Mouse (Mus musculus): ENCODE data around the gene Tmem219.

Tmem219 gene

DNA sequence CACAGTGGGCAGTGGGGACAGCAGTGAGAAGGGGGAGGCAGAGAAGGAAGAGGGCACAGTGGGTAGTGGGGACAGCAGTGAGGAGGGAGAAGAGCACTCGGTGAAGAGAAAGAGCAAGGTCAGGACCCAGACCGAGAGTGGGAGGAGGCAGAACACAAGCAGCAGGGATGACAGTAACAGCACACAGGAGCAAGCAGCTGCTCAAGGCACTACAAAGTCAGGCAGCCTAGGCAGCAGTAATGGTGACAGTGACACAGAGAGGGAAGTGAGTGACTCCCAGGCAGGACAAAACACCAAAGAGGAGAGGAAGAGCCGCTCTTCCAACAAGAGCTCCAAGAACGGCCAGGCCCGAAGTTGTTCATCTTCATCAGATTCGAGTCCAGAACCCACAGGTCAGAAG, 58.9 kb downstream of the Tmem219 start:
- no peak for DNase-seq (ENCODE audit: low read depth in 2 of 2, low spot score in 2 of 2)

DNA sequence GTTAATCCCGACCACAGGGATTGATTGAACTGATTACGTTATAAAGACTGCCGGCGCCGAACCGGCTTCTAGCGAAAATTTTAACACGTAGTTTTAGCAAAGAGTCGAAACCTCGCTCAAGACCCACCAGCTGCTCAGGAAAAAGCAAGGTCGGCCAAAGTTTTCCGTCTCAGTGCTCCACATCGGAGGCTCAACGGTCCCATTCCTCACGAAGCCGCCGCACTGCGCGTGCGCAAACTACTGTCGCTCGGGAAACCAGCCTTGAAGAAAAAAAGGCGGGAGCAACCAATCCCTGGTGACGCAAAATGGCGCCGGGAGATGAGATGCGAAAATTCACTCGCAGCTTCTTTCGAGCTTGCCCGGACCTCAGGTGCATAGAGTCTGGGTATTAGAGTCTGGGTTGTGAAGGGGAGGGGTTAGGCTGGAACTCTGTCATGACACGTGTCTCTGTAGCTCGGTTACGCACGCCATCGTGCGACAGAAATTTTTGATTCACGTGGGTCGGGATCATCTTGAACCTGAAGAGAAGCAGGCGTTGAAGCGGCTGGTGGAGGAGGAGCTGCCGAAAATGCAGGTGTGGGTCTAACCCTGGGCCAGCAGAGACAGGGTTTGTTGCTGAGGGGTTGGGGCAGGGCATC, 60.5 kb downstream of the Tmem219 start, which contains the start of gene Ino80e:
Gene Ino80e (minus strand): TSS at position 231 of the 638 bp plus-strand sequence.
- peak; percentile 84 to 88 for DNase-seq (ENCODE audit: low read depth in 2 of 2, low spot score in 2 of 2)

DNA sequence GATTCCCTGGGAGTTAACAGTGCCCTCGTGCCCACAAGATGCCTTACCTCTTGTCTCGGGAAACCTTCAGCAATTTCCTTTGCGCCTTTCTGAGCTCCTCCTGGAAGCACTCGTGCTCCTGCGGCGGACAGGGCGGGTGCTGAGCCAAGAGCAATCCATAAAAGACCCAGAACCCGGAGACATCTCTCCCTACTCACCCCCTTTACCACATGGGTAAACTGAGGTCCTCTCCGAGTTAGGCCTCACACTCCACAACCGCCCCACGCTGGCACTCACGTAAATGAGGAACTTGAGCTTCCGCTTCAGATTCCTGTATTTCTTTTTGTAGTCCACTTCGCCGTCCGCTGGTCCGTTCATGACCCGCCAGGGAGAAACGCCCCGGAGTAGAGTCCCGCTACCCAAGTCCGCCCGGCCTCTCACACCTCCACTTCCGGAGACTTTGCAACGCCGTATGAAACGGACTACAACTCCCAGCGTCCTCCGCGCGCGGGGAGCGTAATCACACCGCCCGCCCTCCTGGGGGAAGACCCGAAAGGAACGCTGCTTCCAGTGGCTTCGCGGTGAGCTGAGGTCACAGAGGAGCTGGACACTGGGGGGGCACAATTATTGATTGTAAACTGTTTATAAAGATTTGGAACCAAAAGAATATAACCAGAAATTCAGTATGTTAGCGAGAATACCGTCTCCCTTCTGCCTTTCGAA, 61.1 kb downstream of the Tmem219 start, which contains the start of gene Hirip3:
Gene Hirip3 (plus strand): TSS at position 544 of the 702 bp plus-strand sequence.
- DNase-seq (ENCODE audit: low read depth in 2 of 2, low spot score in 2 of 2) = peak; percentile 80 to 90

DNA sequence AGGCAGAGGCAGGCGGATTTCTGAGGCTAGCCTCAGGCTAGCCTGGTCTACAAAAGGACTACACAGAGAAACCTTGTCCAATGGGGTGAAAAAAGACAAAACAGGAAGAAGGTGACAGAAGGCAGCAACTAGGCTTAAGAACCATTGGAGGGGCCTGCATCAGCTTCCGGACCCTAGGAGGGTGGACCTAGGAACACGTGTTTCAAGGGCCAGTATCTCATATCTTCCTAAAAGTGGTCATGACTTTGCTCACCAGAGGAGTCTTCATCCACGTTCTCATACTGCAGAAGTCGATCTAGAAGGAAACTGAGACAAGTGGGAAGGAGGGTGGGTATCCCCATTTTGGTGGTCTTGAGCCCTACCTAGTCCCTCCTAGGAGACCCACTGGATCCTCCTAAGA, 61.7 kb downstream of the Tmem219 start:
- no peak for DNase-seq (ENCODE audit: low read depth in 2 of 2, low spot score in 2 of 2)

DNA sequence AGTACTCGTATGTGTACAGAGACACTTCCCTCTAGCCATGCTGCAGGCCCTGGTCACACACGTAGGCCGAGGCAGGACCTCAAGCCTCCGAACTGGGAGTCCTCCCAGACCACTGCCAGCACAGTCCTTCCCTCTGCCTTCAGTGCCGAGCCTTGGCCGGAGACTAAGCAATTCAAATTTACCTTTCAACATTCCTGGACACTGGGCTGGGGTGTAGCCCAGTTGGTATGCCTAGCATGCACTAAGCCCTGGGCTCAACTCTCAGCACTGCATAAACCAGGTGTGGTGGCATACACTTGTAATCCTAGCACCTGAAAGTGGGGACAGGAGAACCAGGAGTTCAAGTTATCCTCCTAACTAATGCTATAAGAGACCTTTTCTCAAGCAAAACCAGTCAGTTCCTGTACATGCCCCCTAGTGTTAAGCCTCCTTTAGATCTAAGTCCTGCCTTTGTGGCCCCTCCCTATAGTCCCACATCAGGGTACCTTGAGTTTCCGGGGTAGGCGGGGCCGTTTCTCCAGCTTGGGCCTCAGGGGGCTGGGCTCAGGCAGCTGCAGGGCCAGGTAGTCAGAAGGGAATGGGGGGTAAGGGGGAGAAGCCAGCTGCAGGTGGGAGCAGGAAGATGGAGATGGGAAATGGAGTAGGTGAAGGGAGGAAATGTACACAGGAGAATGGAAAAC, 65.8 kb downstream of the Tmem219 start:
- DNase-seq (ENCODE audit: low read depth in 2 of 2, low spot score in 2 of 2) = peak in 1 of 2 experiments; percentile 28

DNA sequence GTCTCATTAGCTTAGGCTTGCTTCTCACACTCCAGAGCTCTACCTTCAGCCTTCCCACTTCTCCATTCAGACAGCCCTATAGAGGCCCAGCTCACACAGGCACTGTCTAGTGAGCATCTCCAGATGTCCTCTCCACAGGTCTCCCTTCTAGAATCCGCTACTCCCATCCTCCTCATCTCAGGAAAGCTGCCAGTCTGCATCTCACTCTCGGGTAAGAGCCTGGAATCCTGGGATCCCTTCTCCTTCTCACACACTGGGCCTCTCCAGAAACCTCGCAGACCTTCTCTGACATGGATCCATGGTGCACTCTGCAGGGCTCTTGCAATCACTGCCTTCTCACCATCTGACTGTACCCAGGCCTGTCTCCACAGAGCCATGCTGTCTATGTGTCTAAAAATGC, 67.1 kb downstream of the Tmem219 start:
- DNase-seq (ENCODE audit: low read depth in 2 of 2, low spot score in 2 of 2) = no peak

DNA sequence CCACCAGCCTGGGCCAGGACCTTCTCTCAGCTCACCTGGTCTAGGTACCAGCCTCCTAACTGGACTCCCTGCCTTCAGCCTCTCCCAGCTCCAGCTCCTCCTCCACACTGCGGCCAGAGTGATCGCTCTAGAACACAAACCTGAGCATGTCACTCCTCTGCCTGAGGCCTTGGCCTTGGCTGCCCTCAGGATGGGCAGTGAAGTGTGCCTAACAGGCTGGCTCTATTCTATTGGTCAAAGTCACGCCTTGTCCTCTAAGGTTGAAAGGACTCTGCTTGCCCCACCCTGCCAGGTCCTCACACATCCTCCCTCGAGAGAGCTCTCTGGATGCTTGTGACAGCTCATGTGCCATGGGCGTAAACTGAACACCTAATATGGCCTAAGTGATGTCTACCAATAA, 69.3 kb downstream of the Tmem219 start:
- DNase-seq (ENCODE audit: low read depth in 2 of 2, low spot score in 2 of 2) = no peak

DNA sequence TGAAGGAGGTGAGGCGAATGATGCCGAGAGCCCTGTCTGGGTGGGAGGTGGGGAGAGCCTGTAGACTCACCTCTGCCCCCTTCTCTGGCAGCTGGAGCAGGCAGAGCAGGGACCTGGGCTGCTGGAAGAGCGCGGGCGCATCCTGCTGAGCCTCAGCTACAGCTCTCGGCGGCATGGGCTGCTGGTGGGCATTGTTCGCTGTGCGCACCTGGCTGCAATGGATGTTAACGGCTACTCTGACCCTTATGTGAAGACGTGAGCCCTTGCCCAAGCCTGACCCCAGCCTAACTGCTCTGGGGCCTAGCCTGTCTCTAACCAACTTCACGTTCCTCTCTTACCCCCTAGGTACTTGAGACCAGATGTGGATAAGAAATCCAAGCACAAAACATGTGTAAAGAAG, 71.5 kb downstream of the Tmem219 start:
- DNase-seq (ENCODE audit: low read depth in 2 of 2, low spot score in 2 of 2) = no peak

DNA sequence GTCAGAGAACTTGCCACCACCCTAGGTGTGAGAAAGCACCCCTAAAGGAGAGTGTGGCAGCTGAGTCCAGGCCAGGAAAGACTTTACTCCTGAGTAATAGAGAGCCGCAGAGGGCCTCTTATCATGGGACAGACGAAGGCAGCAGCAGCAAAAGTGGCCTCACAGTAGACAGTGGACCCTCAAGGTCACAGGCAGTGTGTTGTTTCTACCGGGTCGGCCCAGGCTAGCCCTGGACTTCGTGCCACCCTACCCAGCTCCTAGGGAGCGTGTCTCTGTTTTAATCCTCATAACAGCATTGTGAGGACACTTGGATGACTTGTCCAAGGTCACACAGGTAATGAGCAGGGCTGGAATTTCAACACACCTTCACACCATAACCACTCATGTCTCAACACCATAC, 72.6 kb downstream of the Tmem219 start:
- DNase-seq (ENCODE audit: low read depth in 2 of 2, low spot score in 2 of 2) = no peak

DNA sequence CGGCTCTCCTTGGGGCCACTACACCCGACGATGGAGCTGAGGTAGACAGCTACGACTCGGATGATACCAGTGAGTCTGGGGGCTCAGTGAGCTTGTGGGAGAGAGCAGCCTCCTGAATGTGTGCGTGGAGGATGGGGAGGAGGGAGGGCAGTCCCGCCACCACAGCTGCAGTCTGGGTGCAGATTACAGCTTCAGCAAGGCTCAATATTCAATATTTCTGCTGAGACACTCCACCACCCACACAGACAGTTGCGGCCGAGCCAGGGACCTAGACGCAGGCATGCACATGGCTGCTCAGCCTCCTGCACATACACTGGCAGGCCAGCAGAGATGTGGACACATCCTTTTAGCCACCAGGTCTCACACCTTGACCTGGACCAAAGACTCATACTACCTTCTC, 73.9 kb downstream of the Tmem219 start:
- DNase-seq (ENCODE audit: low read depth in 2 of 2, low spot score in 2 of 2) = no peak

DNA sequence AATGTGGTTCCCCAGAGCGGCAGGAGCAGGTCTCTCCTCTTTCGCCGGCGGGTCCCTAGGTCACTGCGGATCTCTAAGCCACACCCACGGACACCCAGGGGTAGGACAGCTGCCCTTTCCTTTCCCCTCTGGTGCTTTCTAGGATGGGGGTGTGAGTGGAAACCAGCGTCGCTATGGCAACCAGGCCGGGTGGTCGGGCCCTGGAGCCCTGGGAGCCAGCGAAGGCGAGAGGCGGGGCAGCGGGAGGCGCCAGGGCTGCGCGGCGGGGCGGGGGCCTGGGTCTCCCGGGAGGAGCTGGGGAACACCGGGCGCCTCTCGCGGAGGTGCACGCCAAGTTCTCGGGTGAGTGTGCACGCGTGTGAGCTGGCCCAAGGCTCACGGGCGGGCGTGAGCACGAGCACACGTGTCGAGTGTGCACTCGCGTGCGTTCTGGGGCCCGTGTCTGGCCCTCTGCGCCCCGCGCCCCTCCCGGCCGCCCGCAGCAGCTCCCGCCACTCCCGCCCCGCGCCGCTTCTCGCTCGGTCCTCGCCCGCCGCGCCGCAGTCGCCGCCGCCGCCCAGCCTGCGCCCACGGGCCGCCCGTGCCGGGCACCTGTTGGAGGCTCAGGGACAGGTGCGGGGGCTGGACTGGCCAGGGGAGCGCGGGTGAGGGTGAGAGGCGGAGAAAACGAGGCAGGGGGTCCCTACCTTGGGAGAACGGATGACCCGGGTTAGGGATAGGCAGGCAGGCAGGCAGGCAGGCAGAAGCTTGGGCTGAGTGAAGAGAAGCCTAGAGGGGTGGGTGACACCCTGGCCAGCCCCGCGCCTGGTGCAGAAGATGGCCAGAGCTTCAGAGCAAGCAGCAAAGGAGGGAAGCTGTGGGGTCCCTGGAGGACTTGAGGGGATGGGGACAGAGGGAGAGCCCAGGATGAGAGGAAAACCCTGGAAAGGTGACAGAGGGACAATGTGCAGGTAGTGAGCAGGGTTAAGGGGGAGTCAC, 75.0 kb downstream of the Tmem219 start:
- DNase-seq (ENCODE audit: low read depth in 2 of 2, low spot score in 2 of 2) = no peak

DNA sequence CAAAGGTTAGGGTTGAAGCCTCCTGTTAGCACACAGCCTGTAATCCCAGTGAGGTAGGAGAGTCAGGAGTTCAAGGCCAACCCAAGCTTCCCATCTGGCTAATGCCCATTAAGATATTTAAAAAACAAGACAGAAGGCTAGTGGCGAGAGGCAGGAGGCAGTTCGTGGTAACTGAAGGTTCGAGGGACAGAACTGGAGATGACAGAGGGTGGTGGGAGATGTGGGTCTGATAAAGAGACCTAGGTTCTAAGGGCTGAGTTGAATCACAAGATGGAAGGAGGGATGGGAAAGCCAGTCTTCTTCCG, 75.6 kb downstream of the Tmem219 start, which contains the start of gene Doc2a:
Gene Doc2a (plus strand): TSS at position 301 of the 305 bp plus-strand sequence.
- no peak for DNase-seq (ENCODE audit: low read depth in 2 of 2, low spot score in 2 of 2)

DNA sequence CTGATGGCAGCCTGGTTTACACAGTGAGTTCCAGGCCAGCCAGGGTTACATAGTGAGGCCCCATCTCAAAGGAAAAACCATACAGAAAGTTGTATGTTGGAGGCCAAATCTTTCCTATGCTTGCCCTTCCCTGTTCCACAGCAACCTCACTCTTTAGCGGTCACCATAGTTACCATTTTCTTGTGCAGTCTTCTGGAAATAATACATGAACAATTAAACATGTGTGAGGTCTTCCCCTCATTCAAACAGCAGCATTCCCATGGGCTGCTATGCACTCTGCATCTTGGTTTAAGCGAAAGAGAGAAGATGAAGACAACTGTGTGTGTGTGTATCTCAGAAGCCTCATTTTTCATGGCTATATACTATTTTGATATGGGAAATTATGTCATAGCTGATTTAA, 77.2 kb downstream of the Tmem219 start:
- DNase-seq (ENCODE audit: low read depth in 2 of 2, low spot score in 2 of 2) = no peak

DNA sequence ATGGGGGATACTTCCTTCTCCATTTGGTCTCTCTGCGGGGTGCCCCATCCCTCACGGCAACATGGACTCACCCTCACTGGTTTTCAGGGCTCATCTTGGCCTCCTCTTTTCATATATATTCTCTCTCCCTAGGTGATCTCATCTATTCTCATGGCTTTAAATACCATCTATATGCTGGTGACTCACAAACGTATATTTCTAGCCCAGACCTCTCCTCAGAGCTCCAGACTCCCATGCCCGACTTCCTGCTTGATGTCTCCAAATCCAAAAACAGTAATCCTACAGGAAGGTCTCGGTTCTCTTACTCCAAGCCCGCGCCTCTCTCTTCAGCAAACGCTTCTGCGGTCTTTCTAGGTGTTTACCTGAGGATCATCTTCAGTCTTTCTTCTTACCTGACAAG, 79.4 kb downstream of the Tmem219 start:
- no peak for DNase-seq (ENCODE audit: low read depth in 2 of 2, low spot score in 2 of 2)
